Mouse (Mus musculus) cerebellum, adult 9-10 months (tissue): ENCODE data around the gene Cebpg.

Experiments used
- DNase-seq: peaks from one replicate; pipeline ENCODE4 v3.0.0; 2022

Cebpg gene

GRCm38 (mm10) chr7:35023251-35023650, 33.1 kb downstream of the Cebpg start:
- DNase-seq, result no peak

- DNase-seq, result no peak
Observed at GRCm38 (mm10) chr7:35021365-35021764, 35.0 kb downstream of the Cebpg start.

GRCm38 (mm10) chr7:35015252-35015651, 41.1 kb downstream of the Cebpg start:
- DNase-seq, result no peak

GRCm38 (mm10) chr7:35013228-35013627, 43.1 kb downstream of the Cebpg start:
- no peak for DNase-seq

GRCm38 (mm10) chr7:35006661-35007060, 49.7 kb downstream of the Cebpg start:
- DNase-seq, result no peak

- DNase-seq, result no peak
Observed at GRCm38 (mm10) chr7:35003171-35003737, 53.1 kb downstream of the Cebpg start.

- DNase-seq, result no peak
Observed at GRCm38 (mm10) chr7:35000839-35001238, 55.5 kb downstream of the Cebpg start.
